Mouse (Mus musculus) G1E (cell line): ENCODE results near the gene Sytl3.

Source experiments
- CTCF ChIP-seq: IDR thresholded peaks from 2 replicates; pipeline ENCODE4 v1.5.1; 2012; ENCODE audit warnings: low read depth, low read length, inconsistent platforms, mixed read lengths
- GATA1 ChIP-seq: IDR thresholded peaks from 2 replicates; pipeline ENCODE4 v1.6.1; 2012; ENCODE audit warnings: borderline replicate concordance, low read length, inconsistent platforms, mixed read lengths
- POLR2AphosphoS5 ChIP-seq: IDR thresholded peaks from 2 replicates; pipeline ENCODE4 v1.6.1; 2012; ENCODE audit warnings: low read depth, low read length, inconsistent platforms; ENCODE audit not compliant: insufficient replicate concordance
- TAL1 ChIP-seq: conservative IDR thresholded peaks from 2 replicates; pipeline ENCODE4 v1.6.1; 2012; ENCODE audit warnings: low read depth, low read length, inconsistent platforms, mixed read lengths

GRCm38 (mm10) chr17:6727996-6728610, 69.2 kb downstream of the Sytl3 start:
- TF ChIP-seq CTCF (no peak), GATA1 (no peak), TAL1 (no peak), POLR2AphosphoS5 (no peak)
